Comparison of ENCODE assay signal across 16 mouse cellular contexts in the genomic region with DNA sequence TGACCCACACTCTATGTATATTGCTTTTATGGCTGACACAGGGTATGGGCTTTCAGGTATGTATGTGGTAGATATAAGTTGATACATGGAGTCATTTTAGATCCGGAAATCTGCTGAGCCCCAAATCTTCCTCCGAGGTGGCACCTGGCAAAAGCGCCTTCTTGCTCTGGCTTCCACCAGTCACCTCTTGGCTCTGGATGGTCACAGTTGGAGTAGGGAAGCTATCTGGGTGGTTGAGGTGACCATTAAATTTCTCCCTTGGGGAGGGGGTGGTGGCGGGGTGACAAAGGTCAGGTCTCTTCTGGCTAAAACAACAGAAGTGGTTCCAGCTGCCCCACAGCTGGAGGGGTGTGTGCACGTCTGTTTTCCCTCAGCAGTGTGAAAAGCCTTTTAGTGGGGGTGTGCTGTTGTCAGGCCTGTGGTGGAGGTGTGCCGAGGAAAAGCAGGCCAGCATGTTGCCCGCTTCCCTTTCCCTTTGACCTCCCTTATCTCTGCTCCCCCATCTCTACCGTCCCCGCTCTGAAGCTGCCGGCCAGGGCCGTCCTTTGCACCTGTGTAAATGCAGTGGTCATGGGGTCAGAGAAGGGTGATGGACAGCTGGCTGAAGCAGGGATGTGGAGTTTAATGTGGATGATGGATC.
DNase-seq lines count a peak whose midpoint lies in the region; ATAC-seq and TF ChIP-seq lines count a peak whose summit lies in the region.
"Had no signal": no experiment of that assay in that cellular context is flagged by ENCODE, and none has a peak within 500 bp of the region (broad histone marks: within the 10 kb centered on the region; RNA-seq: fewer than 3 reads in every experiment).

No protein-coding gene starts in this region.

- no peak overlapping the region for H3K27ac ChIP-seq in forebrain, embryonic 10.5 days
- no peak overlapping the region for H3K27ac ChIP-seq in forebrain, embryonic 14.5 days (ENCODE audit: low read depth, low read length)
- no peak overlapping the region for H3K27ac ChIP-seq in limb, embryonic 11.5 days (replicated peaks; ENCODE audit: low read depth, low read length)
- peak overlapping the region; percentile 57 for H3K27ac ChIP-seq in liver, embryonic 16.5 days (ENCODE audit: low read length)
- H3K27ac ChIP-seq in layer of hippocampus, adult 2 months = no peak overlapping the region
- H3K27ac ChIP-seq: kidney, embryonic 15.5 days; midbrain, embryonic 13.5 days; neural tube, embryonic 12.5 days had no signal

- no peak overlapping the region for H3K9ac ChIP-seq in forebrain, embryonic 14.5 days (ENCODE audit: low read length)
- no peak overlapping the region for H3K9ac ChIP-seq in limb, embryonic 11.5 days (ENCODE audit: low read length)
- H3K9ac ChIP-seq in liver, embryonic 16.5 days (ENCODE audit: low read depth, low read length) = no peak overlapping the region
- H3K9ac ChIP-seq: kidney, embryonic 15.5 days; midbrain, embryonic 13.5 days; neural tube, embryonic 12.5 days had no signal

- no peaks in the 10 kb centered on the region for H3K36me3 ChIP-seq in forebrain, embryonic 10.5 days (replicated peaks)
- H3K36me3 ChIP-seq in forebrain, embryonic 14.5 days (ENCODE audit: control insufficient read depth, insufficient read depth, low read length) = no peaks in the 10 kb centered on the region
- H3K36me3 ChIP-seq in limb, embryonic 11.5 days (ENCODE audit: control insufficient read depth, insufficient read depth, low read length) = no peaks in the 10 kb centered on the region
- no peaks in the 10 kb centered on the region for H3K36me3 ChIP-seq in liver, embryonic 16.5 days (ENCODE audit: control insufficient read depth, insufficient read depth)
- H3K36me3 ChIP-seq: kidney, embryonic 15.5 days; midbrain, embryonic 13.5 days; neural tube, embryonic 12.5 days had no signal

- peaks cover 24% of the 10 kb centered on the region for H3K4me1 ChIP-seq in forebrain, embryonic 10.5 days
- no peaks in the 10 kb centered on the region for H3K4me1 ChIP-seq in forebrain, embryonic 14.5 days (ENCODE audit: control insufficient read depth, insufficient read depth, low read length)
- H3K4me1 ChIP-seq in limb, embryonic 11.5 days (ENCODE audit: control insufficient read depth, insufficient read depth, low read length) = peaks cover 10% of the 10 kb centered on the region
- no peaks in the 10 kb centered on the region; the same call in 1 of the 2 replicates for H3K4me1 ChIP-seq in liver, embryonic 16.5 days (ENCODE audit: control insufficient read depth, low read depth, low read length)

- H3K27me3 ChIP-seq in forebrain, embryonic 10.5 days (ENCODE audit: poor library complexity, severe bottlenecking) = no peaks in the 10 kb centered on the region
- no peaks in the 10 kb centered on the region for H3K27me3 ChIP-seq in forebrain, embryonic 14.5 days (replicated peaks; ENCODE audit: control insufficient read depth, insufficient read depth, low read length)
- H3K27me3 ChIP-seq in limb, embryonic 11.5 days (ENCODE audit: control insufficient read depth, insufficient read depth, low read length) = no peaks in the 10 kb centered on the region
- no peaks in the 10 kb centered on the region for H3K27me3 ChIP-seq in liver, embryonic 16.5 days (ENCODE audit: control insufficient read depth, insufficient read depth, low read depth, low read length)
- H3K27me3 ChIP-seq: CH12.LX; midbrain, embryonic 13.5 days; neural tube, embryonic 12.5 days had no signal

- no peak overlapping the region for H3K4me3 ChIP-seq in forebrain, embryonic 10.5 days
- no peak overlapping the region for H3K4me3 ChIP-seq in forebrain, embryonic 14.5 days (ENCODE audit: low read depth, low read length)
- H3K4me3 ChIP-seq in limb, embryonic 11.5 days (ENCODE audit: low read depth, low read length) = no peak overlapping the region
- H3K4me3 ChIP-seq in liver, embryonic 16.5 days (ENCODE audit: low read depth, low read length) = no peak overlapping the region
- H3K4me3 ChIP-seq in layer of hippocampus, adult 2 months = no peak overlapping the region
- H3K4me3 ChIP-seq: kidney, embryonic 15.5 days; midbrain, embryonic 13.5 days; neural tube, embryonic 12.5 days had no signal

- no peak overlapping the region for H3K4me2 ChIP-seq in forebrain, embryonic 14.5 days (ENCODE audit: low read length)
- no peak overlapping the region for H3K4me2 ChIP-seq in limb, embryonic 11.5 days (ENCODE audit: low read depth, severe bottlenecking)
- no peak overlapping the region for H3K4me2 ChIP-seq in liver, embryonic 16.5 days (ENCODE audit: low read depth, low read length)
- H3K4me2 ChIP-seq: kidney, embryonic 15.5 days; midbrain, embryonic 13.5 days; neural tube, embryonic 12.5 days had no signal

- no peak for TF ChIP-seq CTCF in layer of hippocampus, adult 2 months (conservative IDR thresholded peaks at IDR 0.05)

- DNase-seq in forebrain, embryonic 10.5 days (ENCODE audit: extremely low spot score, low spot score) = peak; percentile 27
- DNase-seq in forebrain, embryonic 14.5 days (ENCODE audit: low spot score) = no peak
- DNase-seq in MN1 (ENCODE audit: low spot score) = peak; percentile 32
- DNase-seq in limb, embryonic 11.5 days (ENCODE audit: low spot score) = peak; percentile 66
- no peak for DNase-seq in cerebellum, postnatal 10 days
- DNase-seq in layer of hippocampus, adult 2 months (ENCODE audit: low spot score in 2 of 2) = no peak
- no peak for DNase-seq in cerebellum, adult 11 months
- DNase-seq: cerebellum, adult 18-20 months; lung, postnatal 10 days; right cerebral cortex, adult 18-20 months; thymus, adult 2 months had no signal

- 56% methylated on average over 11 of the region's 11 CpGs for WGBS in forebrain, embryonic 10.5 days
- 74% methylated on average over 11 of the region's 11 CpGs for WGBS in forebrain, embryonic 14.5 days
- WGBS in limb, embryonic 11.5 days = 15% methylated on average over 11 of the region's 11 CpGs
- WGBS in liver, embryonic 16.5 days (ENCODE audit: insufficient replicate concordance) = 48% methylated on average over 11 of the region's 11 CpGs

- no peaks in the 10 kb centered on the region for H3K9me3 ChIP-seq in forebrain, embryonic 10.5 days
- no peaks in the 10 kb centered on the region for H3K9me3 ChIP-seq in forebrain, embryonic 14.5 days (replicated peaks; ENCODE audit: control insufficient read depth, low read length)
- H3K9me3 ChIP-seq in limb, embryonic 11.5 days (ENCODE audit: control insufficient read depth, low read length) = no peaks in the 10 kb centered on the region
- no peaks in the 10 kb centered on the region for H3K9me3 ChIP-seq in liver, embryonic 16.5 days (replicated peaks; ENCODE audit: control insufficient read depth, low read length)
- H3K9me3 ChIP-seq: kidney, embryonic 15.5 days; midbrain, embryonic 13.5 days; neural tube, embryonic 12.5 days had no signal

- no peak for ATAC-seq in forebrain, embryonic 14.5 days
- ATAC-seq in limb, embryonic 11.5 days (ENCODE audit: insufficient number of reproducible peaks, low FRiP score, low TSS enrichment, low read depth) = peak; percentile 44; the same call in 1 of the 2 replicates
- peak; percentile 92 for ATAC-seq in liver, embryonic 16.5 days (ENCODE audit: low read depth)
- ATAC-seq: midbrain, embryonic 13.5 days had no signal

Comparison
In these comparisons a context has a peak if more than half of its experiments do, and no peak if none do; other contexts are left out.
1. DNase-seq: peak in forebrain, embryonic 10.5 days (single experiment), MN1 (single experiment) and limb, embryonic 11.5 days (single experiment); none in forebrain, embryonic 14.5 days (single experiment), cerebellum, postnatal 10 days (0 of 2), layer of hippocampus, adult 2 months (0 of 2) and cerebellum, adult 11 months (single experiment).